Mouse (Mus musculus) heart, adult 2 months (tissue): ENCODE data around the gene Smdt1.

Experiments
- CTCF ChIP-seq: fragments of 200-600 bp; IDR thresholded peaks from 2 replicates; pipeline ENCODE4 v1.8.1; 2022; ENCODE audit warnings: antibody characterized with exemption, mild to moderate bottlenecking, moderate library complexity
- POLR2A ChIP-seq: fragments of 200-500 bp; IDR thresholded peaks from 2 replicates; pipeline ENCODE4 v1.6.1; 2011; ENCODE audit warnings: mild to moderate bottlenecking, low read depth, low read length, control low read depth; ENCODE audit not compliant: insufficient read depth

DNA sequence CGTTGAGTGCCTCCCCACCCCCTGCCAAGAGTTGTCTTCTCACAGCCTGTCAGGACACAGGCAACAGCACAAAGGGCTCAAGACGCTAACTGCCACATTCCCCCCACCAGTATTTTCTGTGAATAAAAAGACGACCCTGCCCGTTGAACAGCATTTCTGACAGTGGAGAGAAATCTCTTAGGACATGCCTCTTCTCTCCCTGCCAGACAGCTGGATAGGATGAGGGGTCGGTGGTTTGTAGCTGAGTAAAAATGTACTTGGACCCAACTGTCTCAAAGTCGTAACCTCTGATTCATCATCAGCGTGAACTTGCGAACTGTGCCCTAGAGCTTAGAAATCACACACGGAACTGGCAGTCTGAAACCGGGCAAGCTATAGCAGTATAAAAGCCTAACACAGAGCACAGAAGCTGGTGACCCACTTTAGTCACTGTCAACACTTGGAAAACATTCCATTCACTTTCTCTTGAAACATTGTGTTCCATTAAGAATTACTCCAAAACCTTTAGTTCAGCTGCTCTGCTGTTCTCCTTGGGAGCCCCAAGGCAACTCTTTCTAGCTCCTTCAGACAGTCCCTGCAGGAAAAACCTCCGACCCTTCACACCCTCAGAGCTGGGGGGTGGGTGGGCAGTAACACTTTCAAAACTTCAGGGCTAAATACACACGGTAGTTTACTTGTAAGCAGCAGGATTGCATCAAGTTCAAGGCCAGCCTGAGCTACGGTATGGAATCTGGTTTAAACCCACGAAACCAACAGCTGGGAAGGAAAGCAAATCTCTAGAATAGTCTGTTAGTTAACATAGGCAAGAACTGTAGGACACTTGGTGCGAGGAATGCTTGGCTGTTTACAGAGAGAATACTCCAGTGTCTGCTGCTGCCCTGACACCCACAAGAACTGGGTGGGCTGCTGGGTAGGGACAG is 39.8 kb downstream of the Smdt1 start:
- TF ChIP-seq CTCF, result no peak
- TF ChIP-seq POLR2A, result no peak
